Mouse (Mus musculus): Measurements from ENCODE around the gene Angptl2.

DNA sequence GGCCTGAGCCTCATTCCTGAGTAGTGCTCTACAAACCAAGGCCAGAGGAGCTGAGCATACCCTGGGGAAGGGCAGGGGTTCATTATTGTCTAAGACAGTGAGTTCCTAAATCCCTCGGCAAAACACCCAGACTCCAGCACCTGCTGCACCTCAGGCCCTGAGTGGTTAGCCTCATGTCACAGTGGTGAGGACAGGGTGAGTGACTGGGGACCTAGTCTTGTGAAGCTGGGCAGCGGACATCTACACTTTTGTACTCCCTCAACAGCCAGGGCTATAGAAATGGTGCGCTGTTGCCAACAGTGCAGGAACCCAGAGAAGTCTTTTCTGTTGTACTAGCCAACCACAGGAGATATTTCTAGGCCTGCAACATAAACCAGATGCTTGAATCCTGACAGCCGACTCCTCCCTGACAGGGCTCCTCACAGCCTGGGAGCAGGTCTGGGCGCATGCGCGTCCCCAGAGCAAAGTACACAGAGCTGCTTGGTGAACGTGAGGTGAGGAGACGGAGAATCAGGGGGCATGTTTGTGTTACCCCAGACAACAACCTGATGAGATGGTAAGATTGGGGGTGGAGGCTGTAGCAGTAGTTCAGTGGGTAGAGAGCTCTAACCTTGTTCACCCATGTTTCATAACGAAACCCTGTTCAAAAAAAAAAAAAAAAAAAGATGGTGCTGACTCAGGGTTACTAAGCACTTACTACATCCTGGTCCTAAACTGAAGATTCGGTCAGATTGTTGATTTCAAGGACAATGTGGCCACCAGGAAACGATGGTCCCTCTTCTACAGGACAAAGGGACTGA, 38.2 kb upstream of the Angptl2 start:
- TF ChIP-seq CTCF (IDR thresholded peaks at IDR 0.05; ENCODE audit: borderline replicate concordance, extremely low read depth, insufficient read depth, insufficient read length): no peak
- no peak for TF ChIP-seq POLR2A (IDR thresholded peaks at IDR 0.05; ENCODE audit: borderline replicate concordance, extremely low read depth, insufficient read depth, insufficient read length, poor library complexity, severe bottlenecking)
